Mouse (Mus musculus) liver, adult 2 months (tissue): ENCODE results near the gene Pin1rt1. TPM values are rescaled to one million over a fixed set of nuclear protein-coding genes. Genes with fewer than 3 reads are reported as not detected.

Source experiments
- DNase-seq: peaks from one replicate; pipeline ENCODE4 v3.0.0-alpha.2; 2011; ENCODE audit warnings: low read depth, low spot score; ENCODE audit errors: extremely low read depth
- H3K27ac ChIP-seq: fragments of 200-500 bp; replicated peaks from 2 replicates; pipeline ENCODE4 v1.5.1; 2012; ENCODE audit warnings: low read depth, mild to moderate bottlenecking, control low read depth, inconsistent platforms, low read length; ENCODE audit not compliant: insufficient read depth
- H3K27me3 ChIP-seq: fragments of 200-500 bp; 2 replicates; pipeline ENCODE4 v1.6.1; 2012; ENCODE audit warnings: mild to moderate bottlenecking, moderate library complexity, low read length, inconsistent platforms; ENCODE audit not compliant: control insufficient read depth, insufficient read depth
- H3K36me3 ChIP-seq: fragments of 200-500 bp; 2 replicates; pipeline ENCODE4 v1.6.1; 2012; ENCODE audit warnings: low read length, inconsistent platforms; ENCODE audit not compliant: control insufficient read depth, insufficient read depth
- H3K4me1 ChIP-seq: fragments of 200-500 bp; 2 replicates; pipeline ENCODE4 v1.6.1; 2011; ENCODE audit warnings: low read length; ENCODE audit not compliant: control insufficient read depth, insufficient read depth
- H3K4me3 ChIP-seq: fragments of 200-500 bp; 2 replicates; pipeline ENCODE4 v1.5.1; 2011; ENCODE audit warnings: low read depth, mild to moderate bottlenecking, control low read depth, low read length, moderate library complexity; ENCODE audit not compliant: insufficient read depth
- H3K79me2 ChIP-seq: fragments of 200-500 bp; 2 replicates; pipeline ENCODE4 v1.6.1; 2012; ENCODE audit warnings: inconsistent platforms, mild to moderate bottlenecking, low read length, moderate library complexity; ENCODE audit not compliant: control insufficient read depth, insufficient read depth
- H3K9ac ChIP-seq: fragments of 200-500 bp; 2 replicates; pipeline ENCODE4 v1.6.1; 2012; ENCODE audit warnings: low read depth, mild to moderate bottlenecking, control low read depth, inconsistent platforms, low read length
- CTCF ChIP-seq: fragments of 200-500 bp; IDR thresholded peaks from 2 replicates; pipeline ENCODE4 v1.5.1; 2011; ENCODE audit warnings: low read depth, low read length, control low read depth
- POLR2A ChIP-seq: fragments of 200-500 bp; IDR thresholded peaks from 2 replicates; pipeline ENCODE4 v1.6.1; 2011; ENCODE audit warnings: low read length, control low read depth; ENCODE audit not compliant: insufficient read depth; ENCODE audit errors: extremely low read depth
- WGBS: fragments of 180-500 bp; shearing (Covaris S2); methylation state at CpG from one replicate; pipeline ENCODE4 v1.1.7; 2018; 5-methylcytosine and 5-hydroxymethylcytosine counted together
- polyA plus RNA-seq: library from polyadenylated mRNA; depleted of rRNA; stranded (reverse); fragments of >200 nt; gene quantifications from 2 replicates; pipeline ENCODE4 v1.2.3, GENCODE M21; 2012
- total RNA-seq: library from RNA; depleted of rRNA; stranded (reverse); fragments of >200 nt; gene quantifications from 2 replicates; pipeline ENCODE4 v1.2.3, GENCODE M21; 2014

The Pin1rt1 gene
- total and polyA plus RNA-seq, 2 experiments: not detected

- peak within 1 kb of the TSS; percentile 97 for H3K9ac ChIP-seq
- no peaks in the 10 kb centered on the region for H3K79me2 ChIP-seq
- H3K27ac ChIP-seq: peak within 1 kb of the TSS; percentile 77
- no peaks in the 10 kb centered on the region for H3K27me3 ChIP-seq
- under 1% methylated on average over 99 of the region's 99 CpGs for WGBS
- peak within 1 kb of the TSS; percentile 96 for H3K4me3 ChIP-seq
- TF ChIP-seq CTCF (no peak), POLR2A (no peak)
- no peaks in the 10 kb centered on the region for H3K36me3 ChIP-seq
- DNase-seq: peak; percentile 43
- no peaks in the 10 kb centered on the region for H3K4me1 ChIP-seq
These were observed 4.3 kb downstream of the Pin1rt1 start, which contains the start of gene Tcp11l1 for GRCm38 (mm10) chr2:104711585-104712485. TSS of gene Tcp11l1 (minus strand) at chr2:104712169.

- Histone ChIP-seq H3K27ac (no peak overlapping the region), H3K79me2 (no peaks in the 10 kb centered on the region), H3K9ac (no peak overlapping the region), H3K36me3 (no peaks in the 10 kb centered on the region; the same call in 1 of the 2 replicates), H3K27me3 (no peaks in the 10 kb centered on the region), H3K4me3 (no peak overlapping the region), H3K4me1 (no peaks in the 10 kb centered on the region)
- TF ChIP-seq POLR2A (no peak), CTCF (no peak)
- WGBS: 58% methylated on average over 6 of the region's 6 CpGs
- DNase-seq: no peak
These were observed 5.4 kb downstream of the Pin1rt1 start for GRCm38 (mm10) chr2:104710670-104711370.

GRCm38 (mm10) chr2:104709786-104710337 is 6.3 kb downstream of the Pin1rt1 start:
- Histone ChIP-seq H3K27me3 (no peaks in the 10 kb centered on the region), H3K36me3 (no peaks in the 10 kb centered on the region; the same call in 1 of the 2 replicates), H3K4me1 (no peaks in the 10 kb centered on the region), H3K27ac (no peak overlapping the region), H3K4me3 (no peak overlapping the region), H3K79me2 (no peaks in the 10 kb centered on the region), H3K9ac (no peak overlapping the region)
- no peak for TF ChIP-seq CTCF
- no peak for TF ChIP-seq POLR2A
- no peak for DNase-seq
- 77% methylated on average over 6 of the region's 6 CpGs for WGBS

GRCm38 (mm10) chr2:104704355-104704754 is 11.8 kb downstream of the Pin1rt1 start:
- WGBS: 90% methylated on average over 3 of the region's 3 CpGs
- no peak for TF ChIP-seq POLR2A
- TF ChIP-seq CTCF: no peak
- no peak overlapping the region for H3K4me3 ChIP-seq

GRCm38 (mm10) chr2:104703158-104703557 is 13.0 kb downstream of the Pin1rt1 start:
- H3K27ac ChIP-seq: peak overlapping the region; percentile 41; the same call in 1 of the 2 replicates
- no peaks in the 10 kb centered on the region for H3K79me2 ChIP-seq
- no peaks in the 10 kb centered on the region; the same call in 1 of the 2 replicates for H3K36me3 ChIP-seq
- no peak for DNase-seq
- WGBS: 93% methylated on average over 3 of the region's 3 CpGs
- peaks cover 5% of the 10 kb centered on the region for H3K4me1 ChIP-seq
- no peaks in the 10 kb centered on the region for H3K27me3 ChIP-seq
- no peak overlapping the region for H3K9ac ChIP-seq
- H3K4me3 ChIP-seq: no peak overlapping the region
- TF ChIP-seq POLR2A: no peak
- TF ChIP-seq CTCF: no peak

More at GRCm38 (mm10) chr2:104704355-104704754, 11.8 kb downstream of the Pin1rt1 start:
- no peaks in the 10 kb centered on the region for H3K27me3 ChIP-seq
- H3K9ac ChIP-seq: no peak overlapping the region
- no peaks in the 10 kb centered on the region; the same call in 1 of the 2 replicates for H3K36me3 ChIP-seq
- H3K27ac ChIP-seq: no peak overlapping the region
- no peak for DNase-seq
- no peaks in the 10 kb centered on the region for H3K79me2 ChIP-seq
- peaks cover 5% of the 10 kb centered on the region for H3K4me1 ChIP-seq
